Mouse (Mus musculus) cortical plate, adult 2 months (tissue): Measurements from ENCODE around the gene Olfr324. TPM values are rescaled to one million over a fixed set of nuclear protein-coding genes. Genes with fewer than 3 reads are reported as not detected.
A peak's percentile ranks its signal among the peaks of the same experiment; 100 is the strongest.

Experiments
- H3K27ac ChIP-seq: fragments of 200-500 bp; 2 replicates; pipeline ENCODE4 v1.5.1; 2012; ENCODE audit warnings: low read length, control low read depth, inconsistent platforms; ENCODE audit not compliant: insufficient read depth
- H3K4me1 ChIP-seq: fragments of 200-500 bp; 2 replicates; pipeline ENCODE4 v1.6.1; 2011; ENCODE audit warnings: low read length; ENCODE audit not compliant: control insufficient read depth, insufficient read depth
- H3K4me3 ChIP-seq: fragments of 200-500 bp; 2 replicates; pipeline ENCODE4 v1.5.1; 2011; ENCODE audit warnings: mild to moderate bottlenecking, low read length, control low read depth; ENCODE audit not compliant: insufficient read depth
- CTCF ChIP-seq: fragments of 200-500 bp; IDR thresholded peaks from 2 replicates; pipeline ENCODE4 v1.5.1; 2011; ENCODE audit warnings: mild to moderate bottlenecking, control low read depth, low read length; ENCODE audit not compliant: insufficient read depth; ENCODE audit errors: extremely low read depth
- POLR2A ChIP-seq: fragments of 200-500 bp; IDR thresholded peaks from 2 replicates; pipeline ENCODE4 v1.6.1; 2011; ENCODE audit warnings: mild to moderate bottlenecking, low read length, control low read depth; ENCODE audit not compliant: insufficient read depth; ENCODE audit errors: extremely low read depth
- polyA plus RNA-seq: library from polyadenylated mRNA; depleted of rRNA; stranded (reverse); fragments of >200 nt; gene quantifications from 2 replicates; pipeline ENCODE4 v1.2.3, GENCODE M21; 2012; rRNA removed

The Olfr324 gene
- not detected in 2 replicates for polyA plus RNA-seq

GRCm38 (mm10) chr11:58594814-58595213 is at the start of gene Olfr324:
Olfr324 (plus strand) TSS chr11:58595114.
- TF ChIP-seq CTCF: no peak
- TF ChIP-seq POLR2A: no peak
- no peak within 1 kb of the TSS for H3K27ac ChIP-seq
- no peaks in the 10 kb centered on the region for H3K4me1 ChIP-seq
- no peak within 1 kb of the TSS for H3K4me3 ChIP-seq

GRCm38 (mm10) chr11:58546322-58546721 is 48.6 kb upstream of the Olfr324 start, which contains the start of gene Olfr329-ps:
Olfr329-ps (minus strand) TSS chr11:58546422.
- TF ChIP-seq POLR2A (no peak), CTCF (no peak)
- no peak within 1 kb of the TSS for H3K27ac ChIP-seq
- H3K4me1 ChIP-seq: no peaks in the 10 kb centered on the region
- no peak within 1 kb of the TSS for H3K4me3 ChIP-seq

GRCm38 (mm10) chr11:58555536-58555935 is 39.4 kb upstream of the Olfr324 start, which contains the start of gene Olfr328:
Olfr328 (minus strand) TSS chr11:58555636.
- Histone ChIP-seq H3K4me1 (no peaks in the 10 kb centered on the region), H3K27ac (no peak within 1 kb of the TSS), H3K4me3 (no peak within 1 kb of the TSS)
- no peak for TF ChIP-seq POLR2A
- TF ChIP-seq CTCF: no peak

GRCm38 (mm10) chr11:58570405-58570804 is 24.5 kb upstream of the Olfr324 start, which contains the start of gene Olfr224:
Olfr224 (minus strand) TSS chr11:58570553.
- no peaks in the 10 kb centered on the region for H3K4me1 ChIP-seq
- H3K27ac ChIP-seq: no peak within 1 kb of the TSS
- no peak within 1 kb of the TSS for H3K4me3 ChIP-seq
- TF ChIP-seq POLR2A: no peak
- TF ChIP-seq CTCF: no peak

GRCm38 (mm10) chr11:58577430-58577829 is 17.5 kb upstream of the Olfr324 start, which contains the start of gene Olfr325:
Olfr325 (plus strand) TSS chr11:58577730.
- Histone ChIP-seq H3K4me3 (no peak within 1 kb of the TSS), H3K4me1 (no peaks in the 10 kb centered on the region), H3K27ac (no peak within 1 kb of the TSS)
- no peak for TF ChIP-seq POLR2A
- TF ChIP-seq CTCF: no peak

- Histone ChIP-seq H3K27ac (no peak overlapping the region), H3K4me3 (no peak overlapping the region), H3K4me1 (no peaks in the 10 kb centered on the region)
- no peak for TF ChIP-seq POLR2A
- TF ChIP-seq CTCF: no peak
These were observed 16.3 kb upstream of the Olfr324 start for GRCm38 (mm10) chr11:58578636-58579035.

GRCm38 (mm10) chr11:58587898-58588348 is 7.0 kb upstream of the Olfr324 start:
- Histone ChIP-seq H3K27ac (no peak overlapping the region), H3K4me3 (no peak overlapping the region), H3K4me1 (no peaks in the 10 kb centered on the region)
- TF ChIP-seq POLR2A: no peak
- peak; percentile 58 for TF ChIP-seq CTCF

- TF ChIP-seq CTCF: no peak
- no peak for TF ChIP-seq POLR2A
- H3K27ac ChIP-seq: no peak overlapping the region
- no peaks in the 10 kb centered on the region for H3K4me1 ChIP-seq
- no peak overlapping the region for H3K4me3 ChIP-seq
These were observed 6.2 kb upstream of the Olfr324 start for GRCm38 (mm10) chr11:58588620-58589250.

GRCm38 (mm10) chr11:58597837-58598236 is 2.9 kb downstream of the Olfr324 start:
- no peak overlapping the region for H3K4me3 ChIP-seq

GRCm38 (mm10) chr11:58602062-58602461 is 7.1 kb downstream of the Olfr324 start:
- no peak for TF ChIP-seq POLR2A
- no peak for TF ChIP-seq CTCF
- Histone ChIP-seq H3K27ac (no peak overlapping the region), H3K4me3 (no peak overlapping the region), H3K4me1 (no peaks in the 10 kb centered on the region)

More at GRCm38 (mm10) chr11:58597837-58598236, 2.9 kb downstream of the Olfr324 start:
- H3K4me1 ChIP-seq: no peaks in the 10 kb centered on the region
- TF ChIP-seq CTCF: no peak
- no peak for TF ChIP-seq POLR2A
- no peak overlapping the region for H3K27ac ChIP-seq
